Mouse (Mus musculus) lung, postnatal 36 days (tissue): ENCODE results near the gene Nxnl1.

Experiments used
- DNase-seq: peaks from one replicate; pipeline ENCODE4 v3.0.0; 2022; ENCODE audit warnings: mixed read lengths

Gene Nxnl1

DNA sequence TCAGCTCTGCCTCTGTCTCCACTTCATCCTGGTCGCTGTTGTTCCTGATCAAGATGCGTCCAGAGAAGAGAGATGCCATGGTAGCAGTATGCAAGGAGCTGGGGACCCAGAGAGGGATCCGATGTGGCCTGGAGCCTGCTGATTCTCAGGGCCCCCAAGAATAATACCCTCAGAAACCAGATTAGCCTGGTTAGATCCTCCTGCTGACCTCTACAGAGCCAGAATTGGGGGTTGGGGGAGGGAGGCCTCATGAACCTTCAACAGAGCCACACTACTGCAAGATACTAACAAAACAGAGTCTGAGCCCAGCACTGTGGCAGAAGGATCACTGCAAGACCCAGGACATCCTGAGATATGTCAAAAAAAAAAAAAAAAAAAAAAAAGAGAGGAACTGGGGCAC, at the start of gene Nxnl1:
TSS of gene Nxnl1 (minus strand) at position 101 of the 400 bp plus-strand sequence.
- DNase-seq, result no peak

DNA sequence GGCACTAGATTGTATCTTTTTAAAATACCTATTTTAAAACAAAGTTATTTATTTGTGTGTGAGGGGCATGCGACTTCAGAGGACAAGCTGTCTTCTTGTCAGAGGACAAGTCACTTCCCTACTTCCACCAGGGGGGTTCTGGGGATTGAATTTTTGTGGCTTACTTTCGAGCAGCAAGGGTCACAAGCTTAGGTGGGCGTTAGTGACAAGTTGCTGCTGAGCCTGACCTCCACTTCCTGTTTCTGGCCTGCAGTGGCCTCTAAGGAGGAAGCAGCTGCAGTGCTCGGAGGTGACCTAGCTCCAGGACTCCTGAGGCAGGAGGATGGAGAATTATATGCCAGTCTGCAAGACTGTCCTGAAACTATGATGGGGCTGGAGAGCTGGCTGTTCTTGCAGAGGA, 47.0 kb upstream of the Nxnl1 start:
- DNase-seq, result peak; percentile 67

DNA sequence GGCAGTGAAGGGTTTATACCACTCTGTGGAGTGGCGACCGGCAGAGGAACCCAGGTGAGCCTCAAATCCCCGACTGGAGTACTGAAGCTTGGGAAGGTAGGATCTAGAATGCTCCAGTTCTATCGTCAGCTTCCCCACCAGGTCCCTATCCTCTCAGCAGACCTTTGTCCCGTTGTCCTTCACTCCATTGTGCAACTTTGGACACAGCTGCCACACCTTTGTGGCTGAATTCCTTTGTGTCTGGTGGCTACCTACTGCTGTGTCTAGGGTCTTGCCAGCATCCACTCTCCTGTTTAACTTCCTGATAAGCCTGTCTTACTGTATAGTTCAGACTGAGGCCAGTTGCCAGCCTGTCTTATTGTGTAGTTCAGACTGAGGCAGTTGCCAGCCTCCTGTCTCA, 45.7 kb upstream of the Nxnl1 start:
- no peak for DNase-seq

DNA sequence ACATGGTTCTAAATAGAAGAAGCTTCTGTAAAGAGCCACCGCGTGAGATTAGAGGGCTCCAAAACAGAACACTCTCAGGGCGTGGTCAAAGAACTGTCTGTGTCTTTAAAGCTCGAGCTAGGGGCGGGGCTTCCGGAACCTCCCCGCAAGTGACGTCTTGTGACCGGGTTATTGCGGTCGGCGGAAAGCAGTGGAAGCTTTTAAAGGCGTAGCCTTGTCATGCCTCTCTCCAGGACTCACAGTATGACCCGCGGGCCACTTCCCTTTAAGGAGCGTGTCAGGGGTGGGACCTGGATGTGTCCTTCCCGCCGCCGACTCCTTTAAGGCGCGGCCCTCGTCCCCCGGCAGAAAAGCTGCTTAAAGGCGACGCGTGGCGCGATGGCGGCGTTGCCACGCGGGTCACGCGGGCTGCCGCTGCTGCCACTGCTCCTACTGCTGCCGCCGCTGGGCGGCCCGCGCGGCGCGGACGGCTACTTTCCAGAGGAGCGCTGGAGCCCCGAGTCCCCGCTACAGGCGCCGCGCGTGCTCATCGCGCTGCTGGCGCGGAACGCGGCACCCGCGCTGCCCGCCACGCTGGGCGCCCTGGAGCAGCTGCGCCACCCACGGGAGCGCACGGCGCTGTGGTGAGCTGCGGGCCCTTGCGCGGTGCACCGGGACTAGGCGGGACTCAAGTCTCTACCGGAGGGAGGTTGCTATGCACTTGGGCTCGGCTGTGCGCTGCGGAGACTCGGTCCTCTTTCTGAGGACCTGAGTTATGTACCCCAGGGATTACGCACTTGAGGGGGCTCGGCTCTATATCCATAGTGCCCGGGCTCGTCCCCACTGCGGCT, 44.6 kb upstream of the Nxnl1 start, which contains the start of gene Colgalt1:
TSS of gene Colgalt1 (plus strand) at position 177 of the 830 bp plus-strand sequence.
- peak; percentile 100 for DNase-seq

DNA sequence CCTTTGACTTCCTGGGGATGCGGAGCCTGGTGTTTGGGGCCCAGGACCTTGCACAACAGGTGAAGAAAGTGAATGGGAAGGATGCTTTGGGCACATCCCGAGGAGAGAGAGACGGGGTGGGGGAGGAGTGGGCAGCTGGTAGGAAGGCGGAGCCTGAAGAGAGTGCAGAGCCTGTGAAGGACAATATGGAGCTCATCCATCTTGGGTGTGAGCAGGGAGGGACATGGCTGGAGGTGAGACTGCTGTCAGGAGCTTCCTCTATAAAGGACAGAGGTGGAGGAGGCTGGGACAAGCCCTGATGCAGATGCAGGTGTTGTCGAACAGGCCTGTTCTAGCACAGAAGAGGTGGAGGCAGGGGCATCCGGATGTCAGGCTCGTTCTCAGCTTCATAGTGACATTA, 37.6 kb upstream of the Nxnl1 start:
- DNase-seq, result no peak

DNA sequence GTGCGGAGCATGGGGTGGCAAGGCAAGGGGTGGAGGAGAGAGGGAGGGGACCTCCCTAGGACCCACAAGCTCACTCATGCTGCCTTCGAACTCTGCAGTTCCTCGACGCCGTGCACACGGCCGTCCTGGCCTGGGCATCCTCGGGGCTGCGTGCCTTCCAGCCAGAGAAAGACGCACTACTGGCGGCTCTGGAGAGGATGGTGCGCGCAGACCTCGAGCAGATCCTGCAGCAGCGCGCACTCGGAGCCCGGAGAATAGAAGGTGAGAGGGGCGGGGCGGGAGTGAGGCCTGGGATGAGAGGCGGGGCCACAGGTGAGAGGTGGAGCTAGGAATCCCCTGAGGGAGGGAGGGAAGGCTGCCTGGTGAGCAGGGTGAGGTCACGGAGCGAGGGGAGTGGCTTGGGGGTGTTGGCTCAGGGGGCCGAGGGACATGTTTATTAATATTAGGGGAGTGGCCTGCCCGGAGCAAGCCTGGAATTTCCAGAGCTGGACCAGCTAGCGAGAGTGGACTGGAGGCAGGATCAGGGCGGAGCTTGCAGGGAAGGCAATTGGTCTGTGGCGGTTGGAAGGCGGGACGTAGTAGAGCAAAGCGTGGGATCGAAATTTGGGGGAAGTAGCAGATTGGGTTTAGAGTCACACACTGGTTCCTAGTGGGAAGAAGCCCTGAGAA, 36.4 kb upstream of the Nxnl1 start:
- peak; percentile 92 for DNase-seq

DNA sequence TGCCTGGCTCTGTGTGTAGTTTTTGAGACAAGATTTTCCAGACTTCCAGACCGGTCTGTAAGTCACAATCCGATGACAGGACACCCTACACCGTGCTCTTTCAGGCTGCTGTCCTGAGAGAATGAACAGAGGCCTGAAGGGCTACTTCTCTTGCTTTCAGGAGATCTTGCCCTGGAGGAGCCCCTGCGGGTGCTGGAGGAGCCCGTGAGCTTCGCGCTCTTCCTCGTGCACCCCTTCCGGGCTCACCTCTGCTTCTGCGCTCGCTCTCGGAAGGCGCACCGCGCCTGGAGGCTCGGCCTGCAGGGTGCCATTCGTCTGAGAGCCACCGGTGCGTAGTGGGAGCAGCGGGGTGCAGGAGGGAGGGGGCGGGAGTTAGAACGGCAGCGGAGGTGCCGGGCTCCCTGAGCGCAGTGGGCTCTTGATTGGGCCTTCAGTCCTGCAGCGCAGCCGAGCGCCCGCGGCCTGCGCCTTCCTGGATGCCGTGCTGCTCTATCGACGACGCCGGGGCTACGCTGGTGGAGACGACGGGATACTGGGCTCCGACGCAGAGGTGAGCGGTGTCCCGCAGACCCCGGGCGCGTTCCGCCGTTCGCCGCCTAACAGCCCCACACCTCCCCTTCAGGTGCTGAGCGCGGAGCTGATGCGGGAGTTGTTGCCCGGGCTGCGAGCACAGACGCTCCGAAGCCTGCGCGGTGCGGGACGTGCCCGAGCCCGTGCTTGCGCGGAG, 35.7 kb upstream of the Nxnl1 start:
- DNase-seq, result no peak

DNA sequence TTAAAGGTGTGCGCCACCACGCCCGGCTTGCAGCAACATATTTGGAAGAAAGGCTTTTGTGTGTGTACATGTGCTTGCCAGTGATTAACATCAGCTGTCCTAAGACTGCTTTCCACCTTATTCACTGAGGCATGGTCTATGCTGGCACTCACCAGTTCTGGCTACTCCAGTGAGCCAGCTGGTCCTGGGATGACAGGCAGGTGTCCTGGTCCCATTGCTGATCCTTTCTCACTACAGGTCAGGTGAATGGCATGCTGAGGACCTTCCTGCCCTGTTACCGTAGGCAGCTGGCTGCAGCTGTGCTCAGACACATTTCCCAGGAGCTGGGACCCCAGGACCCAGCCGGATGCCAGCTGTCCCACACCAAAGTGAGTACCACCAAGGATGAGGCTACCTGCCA, 32.4 kb upstream of the Nxnl1 start:
- no peak for DNase-seq

DNA sequence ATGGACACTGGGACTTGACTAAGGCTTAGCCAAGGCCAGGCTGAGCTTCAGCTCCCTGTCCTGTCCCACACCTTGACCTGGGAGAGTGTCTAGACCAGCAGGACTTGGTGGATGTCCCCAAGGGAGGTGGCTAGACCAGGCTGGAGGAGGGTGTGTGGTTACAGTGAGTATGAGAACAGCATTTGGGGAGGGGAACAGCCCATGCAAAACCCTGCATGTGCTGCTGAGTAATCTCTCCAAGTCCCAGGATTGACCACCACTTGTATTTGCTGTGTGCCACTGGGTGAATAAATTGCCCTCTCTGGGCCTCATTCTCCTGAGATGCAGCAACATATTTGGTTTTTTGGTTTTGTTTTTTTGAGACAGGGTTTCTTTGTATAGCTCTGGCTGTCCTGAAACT, 32.0 kb upstream of the Nxnl1 start:
- no peak for DNase-seq

DNA sequence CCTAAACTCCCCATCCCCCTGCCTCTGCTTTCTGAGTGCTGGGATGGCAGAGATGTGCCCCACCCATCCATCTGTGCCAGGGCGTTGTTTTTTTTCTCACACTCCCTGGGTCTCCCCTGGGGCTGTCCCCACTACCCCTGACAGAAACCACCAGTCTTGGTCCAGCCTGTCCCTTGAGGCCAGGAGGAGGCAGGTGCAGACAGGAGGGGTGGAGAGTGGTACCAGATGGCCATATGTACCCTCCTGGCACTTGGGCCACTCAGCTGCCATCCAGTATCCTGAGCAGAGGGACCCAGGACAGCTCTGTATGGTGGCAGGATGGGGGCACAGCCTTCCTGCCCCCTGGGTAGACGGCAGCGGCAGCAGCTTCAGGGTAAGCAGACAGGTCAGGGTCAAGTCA, 31.1 kb upstream of the Nxnl1 start, which contains the start of gene Fam129c:
TSS of gene Fam129c (plus strand) at position 198 of the 400 bp plus-strand sequence.
- DNase-seq, result no peak

DNA sequence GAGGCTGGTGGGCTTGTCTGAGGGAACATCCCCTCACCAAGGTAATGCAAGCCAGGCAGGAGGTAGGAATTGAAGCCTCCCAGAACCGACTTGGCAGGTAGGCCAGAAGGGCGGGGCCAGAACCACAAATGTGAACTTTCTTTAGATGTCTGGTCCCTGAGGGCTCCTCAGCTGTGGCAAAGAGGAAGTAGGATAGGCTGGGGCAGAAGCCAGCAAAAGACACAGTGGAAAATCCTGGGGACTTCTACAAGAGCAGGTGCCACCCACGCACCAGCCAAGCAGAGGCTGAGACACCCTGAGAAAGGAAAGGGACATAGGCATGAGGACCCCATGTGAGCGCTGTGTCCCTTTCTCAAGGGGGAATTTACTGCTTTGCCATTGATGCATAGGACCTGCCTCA, 30.4 kb upstream of the Nxnl1 start:
- DNase-seq, result peak; percentile 47

DNA sequence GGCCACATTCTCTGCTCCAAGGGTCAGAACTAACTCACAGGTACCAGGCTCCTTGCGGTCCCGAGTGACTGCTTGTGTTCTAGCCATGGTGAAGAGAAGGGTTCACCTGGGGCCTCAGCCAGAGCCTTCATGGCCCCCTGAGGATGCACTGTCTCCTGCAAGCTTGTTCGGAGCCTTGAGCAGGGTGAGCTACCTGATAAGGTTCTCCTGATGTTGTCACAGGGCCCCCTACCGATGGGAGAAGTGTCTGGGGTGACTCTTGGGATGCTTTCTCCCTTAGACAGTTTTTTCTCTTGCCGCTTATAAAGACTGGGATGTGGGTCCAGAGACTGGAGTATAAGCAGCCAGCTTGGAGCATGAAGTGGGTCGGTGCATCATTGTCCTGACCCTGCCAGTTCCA, 30.0 kb upstream of the Nxnl1 start:
- no peak for DNase-seq

DNA sequence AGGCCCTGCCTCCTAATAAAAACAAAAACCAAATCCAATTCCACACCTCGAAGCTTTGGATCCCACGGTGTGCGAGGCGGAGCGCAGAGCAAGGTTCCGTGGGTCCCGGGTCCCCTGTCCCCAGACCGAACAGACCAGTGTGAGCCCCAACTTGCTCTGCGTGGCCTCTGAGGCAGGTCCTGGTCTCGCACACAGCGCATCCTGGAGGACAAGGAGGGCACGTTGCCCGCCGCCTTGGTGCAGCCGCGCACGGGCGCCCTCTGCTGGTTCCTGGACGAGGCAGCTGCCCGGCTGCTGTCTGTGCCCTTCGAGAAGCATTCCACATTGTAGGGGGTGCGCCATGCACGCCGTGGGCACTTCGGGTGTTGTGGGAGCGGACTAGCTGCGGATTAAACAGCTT, 29.5 kb upstream of the Nxnl1 start:
- DNase-seq, result peak; percentile 93

DNA sequence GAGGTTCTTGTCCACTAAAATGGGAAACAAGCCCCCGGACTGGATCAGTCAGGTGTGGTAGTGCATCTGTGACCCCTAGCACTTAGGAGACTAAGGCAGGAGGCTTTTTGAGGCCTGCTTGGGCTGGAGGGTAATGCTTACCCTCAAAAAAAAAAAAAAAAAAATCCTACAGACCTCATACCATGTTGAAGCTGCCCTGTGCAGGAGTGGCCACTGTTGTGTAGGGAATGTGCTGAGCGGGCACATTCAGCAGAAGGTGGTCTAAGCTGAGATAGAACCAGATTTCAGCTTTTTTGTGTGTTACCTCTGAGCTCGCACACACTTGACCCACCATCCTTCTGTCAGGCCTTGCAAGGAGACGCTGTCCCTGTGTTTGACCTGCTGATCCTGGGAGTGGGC, 27.9 kb upstream of the Nxnl1 start:
- no peak for DNase-seq

DNA sequence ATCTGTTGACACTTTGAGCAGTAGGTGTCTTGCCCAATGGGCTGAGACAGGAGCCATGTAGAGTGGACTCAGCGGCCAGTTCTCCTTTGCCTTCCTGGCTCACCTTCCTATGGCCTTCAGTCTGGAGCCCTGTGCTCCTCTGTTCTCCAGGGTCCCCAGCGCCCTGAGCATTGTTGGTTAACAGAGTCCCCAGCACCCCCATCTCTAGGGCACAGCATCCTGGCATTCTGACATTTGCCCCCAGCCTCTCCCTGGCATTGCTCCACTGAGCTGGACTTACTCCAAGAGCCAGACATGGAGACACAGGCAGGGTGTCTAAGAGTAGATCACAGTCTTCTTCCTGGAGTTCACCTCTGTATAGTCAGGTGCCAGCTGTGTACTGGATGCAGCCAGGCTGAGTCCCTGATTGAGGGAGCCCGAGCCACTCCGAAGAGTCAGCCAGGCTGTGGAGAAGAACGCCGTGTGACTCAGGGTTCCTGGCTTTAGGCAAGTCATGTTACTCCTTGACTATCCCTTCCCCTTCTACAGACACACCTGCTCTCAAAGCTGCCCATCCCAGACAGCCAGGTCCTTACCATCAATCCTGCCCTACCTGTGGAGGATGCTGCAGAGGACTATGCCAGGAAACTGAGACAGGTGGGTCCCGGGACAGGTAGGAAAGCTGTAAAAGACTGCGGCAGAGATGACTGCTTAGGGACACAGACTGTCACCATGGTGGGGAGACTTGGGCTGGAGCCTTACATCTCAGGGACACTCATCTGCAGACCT, 27.3 kb upstream of the Nxnl1 start:
- DNase-seq, result no peak

DNA sequence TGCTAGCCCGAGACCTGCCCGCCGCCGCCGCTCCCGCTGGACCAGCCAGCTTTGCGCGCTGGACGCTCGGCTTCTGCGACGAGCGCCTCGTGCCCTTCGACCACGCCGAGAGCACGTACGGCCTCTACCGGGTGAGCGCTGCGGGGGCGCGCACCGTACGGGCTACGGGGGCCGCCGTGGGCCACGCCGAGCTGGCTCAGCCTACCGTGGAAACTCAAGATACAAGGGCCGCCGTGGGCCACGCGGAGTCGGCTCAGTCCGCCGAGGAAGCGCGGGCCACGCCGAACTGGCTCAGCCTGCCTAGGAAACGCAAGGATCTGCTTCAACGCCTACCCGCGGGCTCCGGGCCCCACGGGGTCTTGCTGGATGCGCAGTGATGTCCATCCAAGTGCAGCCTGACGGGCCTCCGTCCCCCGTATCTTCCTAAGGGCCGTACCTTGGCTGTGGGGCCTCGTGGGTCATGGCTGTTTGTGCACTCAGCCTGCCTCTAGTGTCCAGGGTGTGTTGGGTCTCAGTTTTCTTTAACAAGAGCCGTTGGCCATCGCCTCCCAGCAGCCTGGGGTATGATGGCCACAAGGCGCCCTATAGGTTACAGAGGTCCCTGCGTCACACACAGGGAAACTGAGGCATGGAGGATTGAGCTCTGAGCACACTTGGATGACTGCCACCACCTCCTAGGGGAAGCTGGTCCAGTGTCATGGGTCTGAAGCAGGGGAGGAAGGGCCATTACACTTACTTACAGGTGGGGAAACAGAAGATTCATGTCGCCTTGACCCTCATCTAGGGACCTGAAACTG, 26.2 kb upstream of the Nxnl1 start:
- DNase-seq, result peak; percentile 77

DNA sequence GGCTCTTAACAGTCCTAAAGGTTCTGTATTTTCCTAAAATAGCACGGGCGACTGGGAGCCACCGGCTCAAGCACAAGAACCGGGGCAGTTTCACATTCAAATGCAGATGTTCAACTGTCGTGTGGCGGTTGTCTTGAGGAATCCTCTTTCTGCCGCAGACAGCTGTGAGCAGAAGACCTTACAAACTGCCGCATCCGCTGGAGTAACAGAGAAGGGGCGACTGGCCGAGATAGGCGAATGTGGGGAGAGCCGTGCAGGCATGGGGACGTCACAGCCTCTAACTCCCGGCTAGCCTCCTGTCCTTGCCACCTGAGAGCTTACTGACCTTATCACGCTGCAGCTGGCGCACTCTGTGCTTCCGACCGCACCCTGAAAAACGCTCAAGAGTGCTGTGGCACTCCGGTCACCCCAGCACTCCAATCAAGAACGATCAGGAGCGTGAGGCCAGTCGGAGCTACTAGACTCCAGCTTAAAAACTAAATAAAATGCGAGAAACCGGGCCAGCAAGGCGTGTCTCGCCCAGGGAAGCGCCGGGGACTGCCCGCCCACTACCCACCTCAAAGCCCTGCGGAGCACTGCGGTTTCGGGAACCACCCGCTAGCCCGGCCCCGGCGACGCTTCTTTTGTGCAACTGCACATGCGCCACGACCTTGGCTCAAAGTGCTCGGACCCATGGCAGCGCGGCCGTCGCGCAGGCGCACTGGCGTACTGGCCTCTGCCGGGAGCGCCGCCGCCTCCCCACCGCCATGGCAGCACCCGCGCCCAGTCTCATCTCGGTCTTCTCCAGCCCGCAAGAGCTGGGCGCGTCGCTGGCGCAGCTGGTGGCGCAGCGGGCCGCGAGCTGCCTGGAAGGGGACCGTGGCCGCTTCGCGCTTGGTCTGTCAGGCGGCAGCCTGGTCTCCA, 25.3 kb upstream of the Nxnl1 start, which contains the start of gene Pgls:
TSS of gene Pgls (plus strand) at position 706 of the 903 bp plus-strand sequence.
- peak; percentile 96 for DNase-seq

DNA sequence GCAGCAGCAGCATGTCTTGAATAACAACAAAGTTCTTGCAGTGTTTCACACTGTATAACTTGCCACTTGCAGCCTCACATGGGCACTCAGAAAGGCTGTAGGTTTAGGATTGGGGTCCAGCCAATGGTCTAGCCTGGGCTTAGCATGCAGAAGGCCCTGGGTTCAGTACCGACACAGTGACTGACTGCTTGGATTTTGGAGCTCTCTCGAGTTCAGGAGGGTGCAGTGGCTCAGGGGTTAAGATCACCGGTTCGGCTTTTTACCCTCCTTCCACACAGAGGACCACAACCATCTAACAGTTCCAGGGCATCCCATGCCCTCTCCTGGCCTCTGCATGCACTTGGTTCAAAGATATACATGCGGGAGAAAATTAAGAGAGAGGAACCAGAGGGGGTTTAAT, 24.6 kb upstream of the Nxnl1 start:
- no peak for DNase-seq

DNA sequence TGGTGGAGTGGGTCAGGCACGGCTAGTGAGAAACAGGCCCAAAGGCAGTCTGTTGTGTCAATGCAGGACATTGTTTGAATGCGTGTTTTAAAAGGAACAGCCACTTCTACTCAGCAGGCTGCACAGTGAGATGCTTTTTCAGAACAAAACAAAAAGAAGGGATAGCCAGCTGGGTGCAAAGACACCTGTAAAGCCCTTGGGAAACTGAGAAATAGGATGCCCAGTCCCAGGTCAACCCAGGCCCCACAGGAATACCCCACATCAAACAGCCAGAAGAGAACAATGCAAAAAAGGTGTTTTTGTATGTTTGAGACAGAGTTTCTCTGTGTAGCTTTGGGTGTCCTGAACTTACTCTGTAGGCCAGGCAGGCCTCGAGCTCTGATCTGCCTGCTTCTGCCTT, 22.4 kb upstream of the Nxnl1 start:
- no peak for DNase-seq

DNA sequence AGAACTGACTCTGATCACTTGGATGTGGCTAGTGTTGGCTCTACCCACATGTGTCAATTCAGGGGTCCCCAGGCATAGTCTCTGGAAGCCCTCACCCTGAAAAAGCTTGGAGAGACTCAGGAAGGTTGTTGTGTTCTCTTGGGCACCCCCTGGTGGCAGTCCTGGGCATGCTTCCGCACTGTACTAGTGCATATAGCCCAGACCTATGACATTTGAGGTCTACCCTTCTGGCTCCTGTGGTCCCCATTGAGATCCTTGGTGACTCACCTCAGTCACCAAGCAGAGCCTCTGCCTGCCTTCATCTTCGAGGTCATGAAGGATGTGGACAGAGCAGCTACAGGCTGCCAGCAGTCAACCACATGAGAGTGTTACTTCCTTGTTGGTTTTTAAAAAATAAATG, 20.5 kb upstream of the Nxnl1 start:
- peak; percentile 70 for DNase-seq

DNA sequence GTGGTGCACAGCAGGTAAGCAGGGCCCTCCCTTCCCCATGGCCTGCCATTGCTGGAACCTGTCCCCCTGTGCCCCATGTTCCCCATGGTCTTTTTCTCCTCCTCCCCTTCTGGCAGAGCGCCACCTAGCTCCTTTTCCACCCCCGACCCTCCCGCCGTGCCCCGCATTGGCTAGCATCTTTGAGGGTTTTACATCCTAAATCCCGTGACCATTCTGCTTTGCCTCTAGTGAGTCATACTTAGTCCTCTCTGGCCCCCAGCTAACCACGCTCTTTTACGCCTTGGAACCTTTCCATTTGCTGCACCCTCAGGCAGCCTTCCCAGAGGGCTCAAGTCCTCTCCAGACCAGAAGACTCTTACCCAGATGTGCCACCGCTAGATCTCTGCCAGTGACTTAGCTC, 13.8 kb upstream of the Nxnl1 start:
- no peak for DNase-seq
